In genomic region chr5:128954371-128954770, GRCm38 (mm10) we compare ENCODE assay signal across 12 mouse cellular contexts. TPM values are rescaled to one million over a fixed set of nuclear protein-coding genes. Genes with fewer than 3 reads are reported as not detected.
DNase-seq lines count a peak whose midpoint lies in the region; ATAC-seq and TF ChIP-seq lines count a peak whose summit lies in the region.
"Not testable (repeated sequence)": the region's sequence is repeated elsewhere in the genome, so short reads cannot be mapped to it uniquely, and the experiment has no call there.
"Had no signal": no experiment of that assay in that cellular context is flagged by ENCODE, and none has a peak within 500 bp of the region (broad histone marks: within the 10 kb centered on the region; RNA-seq: fewer than 3 reads in every experiment).

No protein-coding gene starts in this region.

- not testable (repeated sequence) for TF ChIP-seq EP300 in heart, postnatal 0 days (IDR thresholded peaks at IDR 0.05; ENCODE audit: low read depth); stomach, postnatal 0 days (optimal IDR thresholded peaks at IDR 0.05)

- peaks cover 22% of the 10 kb centered on the region for H3K27me3 ChIP-seq in heart, postnatal 0 days (ENCODE audit: control insufficient read depth, insufficient read depth, low read length)
- not testable (repeated sequence) for H3K27me3 ChIP-seq in kidney, postnatal 0 days (ENCODE audit: insufficient read depth, low read length); midbrain, embryonic 14.5 days (ENCODE audit: control insufficient read depth, insufficient read depth, low read length); stomach, postnatal 0 days (ENCODE audit: control insufficient read depth, insufficient read depth, low read length)
- peaks cover 14% of the 10 kb centered on the region; the same call in 1 of the 2 replicates for H3K27me3 ChIP-seq in limb, embryonic 11.5 days (ENCODE audit: control insufficient read depth, insufficient read depth, low read length)

- ATAC-seq in heart, postnatal 0 days (ENCODE audit: insufficient read depth, low read depth); kidney, postnatal 0 days (replicated peaks; ENCODE audit: low FRiP score, low read depth); limb, embryonic 11.5 days (ENCODE audit: insufficient number of reproducible peaks, low FRiP score, low TSS enrichment, low read depth); midbrain, embryonic 14.5 days (ENCODE audit: low FRiP score, low TSS enrichment); stomach, postnatal 0 days (ENCODE audit: low FRiP score, low TSS enrichment): not testable (repeated sequence)

- H3K9me3 ChIP-seq in heart, postnatal 0 days (replicated peaks; ENCODE audit: control insufficient read depth, low read length); kidney, postnatal 0 days (replicated peaks; ENCODE audit: low read length); limb, embryonic 11.5 days (ENCODE audit: control insufficient read depth, low read length); midbrain, embryonic 14.5 days (ENCODE audit: control insufficient read depth, low read length); stomach, postnatal 0 days (ENCODE audit: control insufficient read depth, low read length): not testable (repeated sequence)

- not testable (repeated sequence) for H3K4me1 ChIP-seq in heart, postnatal 0 days (ENCODE audit: control insufficient read depth, insufficient read depth); kidney, postnatal 0 days (replicated peaks; ENCODE audit: insufficient read depth, low read length); limb, embryonic 11.5 days (ENCODE audit: control insufficient read depth, insufficient read depth, low read length); midbrain, embryonic 14.5 days (ENCODE audit: control insufficient read depth, insufficient read depth, low read length); stomach, postnatal 0 days (replicated peaks; ENCODE audit: control insufficient read depth, insufficient read depth)

- H3K4me3 ChIP-seq in heart, postnatal 0 days (ENCODE audit: low read depth, low read length); kidney, postnatal 0 days (replicated peaks; ENCODE audit: low read depth, low read length); limb, embryonic 11.5 days (ENCODE audit: low read depth, low read length); midbrain, embryonic 14.5 days (replicated peaks; ENCODE audit: low read depth, low read length); stomach, postnatal 0 days (ENCODE audit: low read depth, low read length): not testable (repeated sequence)

- WGBS in heart, postnatal 0 days = 87% methylated on average over 5 of the region's 5 CpGs
- 91% methylated on average over 5 of the region's 5 CpGs for WGBS in kidney, postnatal 0 days
- WGBS in limb, embryonic 11.5 days = 90% methylated on average over 5 of the region's 5 CpGs
- WGBS in midbrain, embryonic 14.5 days = 90% methylated on average over 5 of the region's 5 CpGs
- 88% methylated on average over 5 of the region's 5 CpGs for WGBS in stomach, postnatal 0 days

- H3K36me3 ChIP-seq in heart, postnatal 0 days (replicated peaks; ENCODE audit: control insufficient read depth, insufficient read depth, low read length); kidney, postnatal 0 days (ENCODE audit: insufficient read depth, low read length); limb, embryonic 11.5 days (ENCODE audit: control insufficient read depth, insufficient read depth, low read length); midbrain, embryonic 14.5 days (ENCODE audit: control insufficient read depth, insufficient read depth, low read length); stomach, postnatal 0 days (ENCODE audit: control insufficient read depth, insufficient read depth, low read length): not testable (repeated sequence)

- TF ChIP-seq CTCF in heart, postnatal 0 days (IDR thresholded peaks at IDR 0.05; ENCODE audit: low read depth) = 0 out of 2 replicates have a peak, but pooled peaks have one; percentile 5
- TF ChIP-seq CTCF in kidney, postnatal 0 days (IDR thresholded peaks at IDR 0.05; ENCODE audit: low read depth) = peak; percentile 44
- peak; percentile 57 for TF ChIP-seq CTCF in stomach, postnatal 0 days (IDR thresholded peaks at IDR 0.05; ENCODE audit: low read depth)

- not testable (repeated sequence) for H3K27ac ChIP-seq in heart, postnatal 0 days (ENCODE audit: low read depth); kidney, postnatal 0 days; limb, embryonic 11.5 days (replicated peaks; ENCODE audit: low read depth, low read length); midbrain, embryonic 14.5 days (replicated peaks; ENCODE audit: low read depth, low read length); stomach, postnatal 0 days (replicated peaks)

- H3K4me2 ChIP-seq in heart, postnatal 0 days (ENCODE audit: low read depth, low read length); kidney, postnatal 0 days (ENCODE audit: low read length); limb, embryonic 11.5 days (ENCODE audit: low read depth, severe bottlenecking); midbrain, embryonic 14.5 days (ENCODE audit: low read length); stomach, postnatal 0 days (replicated peaks; ENCODE audit: low read depth): not testable (repeated sequence)

- DNase-seq in A20 (ENCODE audit: low read depth, low spot score) = peak; percentile 33
- DNase-seq in R1 (ENCODE audit: low read depth, low spot score) = peak; percentile 87
- peak; percentile 49 for DNase-seq in embryo, embryonic 10.5 days (ENCODE audit: low spot score)
- DNase-seq in heart, postnatal 0 days (ENCODE audit: low spot score); kidney, postnatal 0 days (ENCODE audit: low spot score); stomach, postnatal 0 days (ENCODE audit: low spot score): not testable (repeated sequence)
- peak; percentile 57 for DNase-seq in limb, embryonic 11.5 days (ENCODE audit: low spot score)
- peak; percentile 33 for DNase-seq in midbrain, embryonic 14.5 days

- H3K9ac ChIP-seq in heart, postnatal 0 days (replicated peaks; ENCODE audit: low read depth, low read length); kidney, postnatal 0 days (ENCODE audit: low read depth, low read length); limb, embryonic 11.5 days (ENCODE audit: low read length); midbrain, embryonic 14.5 days (replicated peaks; ENCODE audit: low read length); stomach, postnatal 0 days (ENCODE audit: low read length): not testable (repeated sequence)

RNA-seq across cellular contexts. Expression of gene Rimbp2, which starts 1.1 kb away (rescaled TPM):
- 0.04 TPM in 1 of 2 replicates, not detected in the other for total RNA-seq in heart, postnatal 0 days (2014; rRNA removed; ENCODE audit: low replicate concordance)
- 0.03 and 0.07 TPM in 2 replicates for polyA plus RNA-seq in heart, postnatal 0 days (2015; fragmentation: Nextera tagmentation; extraction: Ambion mirVana)
- not detected in 2 replicates for polyA plus RNA-seq in kidney, postnatal 0 days (2015; fragmentation: Nextera tagmentation; extraction: Ambion mirVana)
- 0.09 and 0.11 TPM in 2 replicates for polyA plus RNA-seq in limb, embryonic 11.5 days (2014; fragmentation: Nextera tagmentation; extraction: Ambion mirVana)
- polyA plus RNA-seq in midbrain, embryonic 14.5 days (2014; fragmentation: Nextera tagmentation; extraction: Ambion mirVana) = 5.1 and 5.8 TPM in 2 replicates
- polyA plus RNA-seq in stomach, postnatal 0 days (2015; fragmentation: Nextera tagmentation; extraction: Ambion mirVana) = 0.15 and 0.17 TPM in 2 replicates
- total RNA-seq: common myeloid progenitor, adult 5-6 weeks; gastrocnemius, adult 18-20 months; heart, adult 18-20 months had no signal
- polyA plus RNA-seq: spleen, adult 2 months had no signal

RNA-seq across cellular contexts. Expression of gene Stx2, which starts 54.0 kb away (rescaled TPM):
- 19.8 and 36.8 TPM in 2 replicates for total RNA-seq in heart, postnatal 0 days (2014; rRNA removed; ENCODE audit: low replicate concordance)
- polyA plus RNA-seq in heart, postnatal 0 days (2015; fragmentation: Nextera tagmentation; extraction: Ambion mirVana) = 14.6 and 16.3 TPM in 2 replicates
- polyA plus RNA-seq in kidney, postnatal 0 days (2015; fragmentation: Nextera tagmentation; extraction: Ambion mirVana) = 32.7 and 33.0 TPM in 2 replicates
- polyA plus RNA-seq in limb, embryonic 11.5 days (2014; fragmentation: Nextera tagmentation; extraction: Ambion mirVana) = 27.3 and 31.1 TPM in 2 replicates
- 10.4 and 15.6 TPM in 2 replicates for polyA plus RNA-seq in midbrain, embryonic 14.5 days (2014; fragmentation: Nextera tagmentation; extraction: Ambion mirVana)
- 10.4 and 10.9 TPM in 2 replicates for polyA plus RNA-seq in stomach, postnatal 0 days (2015; fragmentation: Nextera tagmentation; extraction: Ambion mirVana)

Comparison
In these comparisons a context has a peak if more than half of its experiments do, and no peak if none do; other contexts are left out.
1. CTCF ChIP-seq: peak in every context shown above with its lines; median percentile 57 in stomach, postnatal 0 days; 44 in kidney, postnatal 0 days; 5 in heart, postnatal 0 days.